Mouse (Mus musculus): ENCODE data around the gene Vasn.

Gene Vasn

GRCm38 (mm10) chr16:4641119-4641838, 1.5 kb downstream of the Vasn start:
- in situ Hi-C loops (cut with MboI; ENCODE audit: unreplicated experiment in 2 of 2), result no loop called here

GRCm38 (mm10) chr16:4642190-4642589, 2.4 kb downstream of the Vasn start:
- in situ Hi-C loops (cut with MboI; ENCODE audit: unreplicated experiment in 2 of 2), result no loop called here

GRCm38 (mm10) chr16:4642937-4643336, 3.2 kb downstream of the Vasn start:
- in situ Hi-C loops (cut with MboI; ENCODE audit: unreplicated experiment in 2 of 2), result no loop called here

DNA sequence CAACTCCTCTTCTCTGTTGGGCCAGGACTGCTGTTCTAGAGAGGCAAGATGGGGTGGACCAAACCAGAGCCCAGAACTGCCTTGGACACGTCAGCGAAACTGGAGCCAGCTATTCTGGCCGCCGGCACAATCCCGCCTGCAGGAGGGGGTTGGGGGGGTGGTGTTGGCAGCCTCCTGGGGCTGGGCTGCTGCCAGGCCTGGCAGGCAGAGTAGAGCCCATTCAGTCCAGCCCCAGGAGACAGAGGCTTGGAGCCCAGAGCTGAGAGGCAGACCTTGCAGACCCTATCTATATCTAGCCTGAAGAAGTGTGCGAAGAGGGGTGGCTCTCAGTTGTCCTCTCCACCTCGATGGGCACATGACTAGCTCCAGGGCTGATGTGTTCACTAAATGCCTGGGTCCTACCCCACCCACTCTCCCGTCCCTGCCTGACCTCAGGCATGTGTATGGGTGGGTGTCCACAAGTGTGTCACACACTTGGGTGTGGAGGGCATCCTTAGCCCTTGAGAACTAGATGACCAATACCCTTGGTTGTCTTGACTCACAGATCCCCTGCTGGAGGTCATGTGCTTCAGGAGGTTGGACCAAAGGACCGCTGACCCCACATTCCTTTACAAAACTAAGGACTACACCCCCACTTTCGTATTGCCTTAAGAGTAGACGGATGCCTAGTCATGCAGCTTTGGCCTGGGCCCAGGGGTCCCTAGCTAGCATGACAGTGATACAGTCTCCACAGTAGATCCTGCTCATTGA, 4.1 kb downstream of the Vasn start:
- in situ Hi-C loops (cut with MboI; ENCODE audit: unreplicated experiment in 2 of 2), result no loop called here

DNA sequence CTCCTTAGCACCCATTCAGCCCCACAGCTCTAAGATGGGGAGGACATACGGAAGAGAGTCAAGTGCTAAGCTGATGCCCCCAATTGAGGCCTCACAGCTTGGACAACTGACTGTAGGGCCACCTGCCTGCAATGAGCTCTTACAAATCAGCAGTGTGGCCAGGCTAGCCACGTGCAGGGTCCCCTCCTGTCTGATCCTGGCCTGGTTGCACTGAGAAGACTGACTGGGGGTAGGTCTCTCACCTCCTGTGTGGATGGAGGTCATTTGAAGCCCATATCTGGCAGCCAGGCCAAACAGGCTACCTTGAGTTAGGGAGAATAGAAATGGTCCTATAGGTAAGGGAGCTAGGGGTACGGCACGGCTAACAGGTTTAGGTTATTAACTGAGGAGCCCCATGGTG, 6.1 kb downstream of the Vasn start:
- in situ Hi-C loops (cut with MboI; ENCODE audit: unreplicated experiment in 2 of 2), result no loop called here

GRCm38 (mm10) chr16:4646831-4647230, 7.1 kb downstream of the Vasn start:
- in situ Hi-C loops (cut with MboI; ENCODE audit: unreplicated experiment in 2 of 2), result no loop called here

DNA sequence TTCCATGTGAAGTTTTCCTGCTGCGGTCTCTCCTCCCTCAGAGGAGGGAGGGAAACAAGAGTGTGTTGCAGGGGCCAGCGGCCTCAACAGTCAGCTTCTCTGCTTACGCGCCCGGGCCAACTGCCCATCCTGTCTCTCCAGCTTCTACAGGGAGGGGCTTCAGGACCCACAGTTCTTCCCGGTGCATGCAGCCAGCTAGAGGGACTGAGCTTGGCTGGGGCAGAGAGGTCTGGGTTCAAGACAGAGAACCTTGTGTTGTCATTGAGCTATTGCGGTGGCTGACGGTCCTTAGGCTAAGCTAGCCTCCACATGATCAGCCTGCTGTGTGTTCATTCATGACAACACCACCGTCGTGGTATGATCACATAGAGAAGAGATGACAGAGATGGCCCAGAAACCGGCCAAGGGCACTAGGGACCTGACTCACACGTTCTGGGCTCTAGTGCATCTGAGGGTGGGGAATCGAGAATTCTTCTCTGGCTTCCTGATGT, 8.0 kb downstream of the Vasn start:
- in situ Hi-C loops (cut with MboI; ENCODE audit: unreplicated experiment in 2 of 2), result no loop called here

- in situ Hi-C loops (cut with MboI; ENCODE audit: unreplicated experiment in 2 of 2), result no loop called here
These were observed 8.8 kb downstream of the Vasn start for GRCm38 (mm10) chr16:4648416-4649023.

DNA sequence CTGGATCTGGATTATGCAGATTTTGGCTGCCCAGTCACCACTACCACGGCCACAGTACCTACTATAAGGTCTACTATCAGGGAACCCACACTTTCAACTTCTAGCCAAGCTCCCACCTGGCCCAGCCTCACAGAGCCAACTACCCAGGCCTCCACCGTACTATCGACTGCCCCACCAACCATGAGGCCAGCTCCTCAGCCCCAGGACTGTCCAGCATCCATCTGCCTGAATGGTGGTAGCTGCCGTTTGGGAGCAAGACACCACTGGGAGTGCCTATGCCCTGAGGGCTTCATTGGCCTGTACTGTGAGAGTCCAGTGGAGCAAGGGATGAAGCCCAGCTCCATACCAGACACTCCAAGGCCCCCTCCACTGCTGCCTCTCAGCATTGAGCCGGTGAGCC, 9.5 kb downstream of the Vasn start:
- in situ Hi-C loops (cut with MboI; ENCODE audit: unreplicated experiment in 2 of 2), result no loop called here

DNA sequence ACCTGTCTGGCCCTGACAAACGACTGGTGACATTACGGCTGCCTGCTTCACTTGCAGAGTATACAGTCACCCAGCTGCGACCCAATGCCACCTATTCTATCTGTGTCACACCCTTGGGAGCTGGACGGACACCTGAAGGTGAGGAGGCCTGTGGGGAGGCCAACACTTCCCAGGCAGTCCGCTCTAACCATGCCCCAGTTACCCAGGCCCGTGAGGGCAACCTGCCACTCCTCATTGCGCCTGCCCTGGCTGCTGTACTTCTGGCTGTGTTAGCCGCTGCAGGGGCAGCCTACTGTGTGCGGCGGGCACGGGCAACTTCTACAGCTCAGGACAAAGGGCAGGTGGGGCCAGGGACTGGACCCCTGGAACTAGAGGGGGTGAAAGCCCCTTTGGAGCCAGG, 10.0 kb downstream of the Vasn start:
- in situ Hi-C loops (cut with MboI; ENCODE audit: unreplicated experiment in 2 of 2), result loop anchor here in 1 of 2 experiments (25.0 kb wide), 1 partner anchor 263 kb away; no protein-coding TSS in a partner anchor

DNA sequence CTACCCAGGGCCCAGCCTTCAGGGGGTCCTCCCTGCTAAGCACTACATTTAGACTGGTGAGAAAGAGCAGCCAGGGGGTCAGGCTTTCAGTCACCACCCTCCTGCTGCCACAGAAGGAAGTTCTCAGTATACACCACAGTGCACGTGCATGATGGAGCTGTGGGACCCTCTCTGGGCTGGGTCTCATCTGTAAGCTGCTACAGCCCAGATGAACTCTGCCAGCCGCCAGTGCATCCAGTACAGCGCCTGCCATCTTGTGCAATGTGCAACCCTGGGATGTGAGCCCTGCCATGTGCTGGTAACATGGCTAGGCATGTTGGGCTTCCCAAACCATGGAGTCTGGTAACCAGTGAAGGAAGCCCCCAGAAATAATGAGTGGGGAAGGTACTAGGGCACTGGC, 10.4 kb downstream of the Vasn start:
- in situ Hi-C loops (cut with MboI; ENCODE audit: unreplicated experiment in 2 of 2), result loop anchor here in 1 of 2 experiments (25.0 kb wide), 1 partner anchor 262 kb away; no protein-coding TSS in a partner anchor

GRCm38 (mm10) chr16:4651081-4651480, 11.3 kb downstream of the Vasn start:
- in situ Hi-C loops (cut with MboI; ENCODE audit: unreplicated experiment in 2 of 2), result loop anchor here in 1 of 2 experiments (25.0 kb wide), 1 partner anchor 261 kb away; no protein-coding TSS in a partner anchor

DNA sequence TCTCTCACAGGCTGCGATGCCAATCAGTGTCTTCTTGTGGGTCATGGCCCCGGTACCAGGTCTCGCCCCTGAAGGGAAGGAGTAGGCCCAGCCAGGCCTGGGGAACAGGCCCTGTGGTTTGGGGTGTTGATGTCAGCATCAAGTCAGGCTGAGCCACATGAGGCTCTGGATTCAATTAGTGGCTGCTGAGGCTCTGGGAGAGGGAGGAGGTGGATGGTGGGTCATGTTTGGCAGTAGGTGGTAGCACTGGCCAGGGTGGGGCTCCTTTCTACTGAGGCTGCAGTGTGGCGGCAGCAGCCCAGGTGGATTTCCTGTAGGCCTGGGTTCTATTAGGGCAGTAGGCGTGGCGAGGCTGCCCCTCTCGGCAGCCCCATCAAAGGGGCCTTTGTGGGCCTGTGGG, 11.9 kb downstream of the Vasn start:
- in situ Hi-C loops (cut with MboI; ENCODE audit: unreplicated experiment in 2 of 2), result loop anchor here in 1 of 2 experiments (25.0 kb wide), 1 partner anchor 261 kb away; no protein-coding TSS in a partner anchor

DNA sequence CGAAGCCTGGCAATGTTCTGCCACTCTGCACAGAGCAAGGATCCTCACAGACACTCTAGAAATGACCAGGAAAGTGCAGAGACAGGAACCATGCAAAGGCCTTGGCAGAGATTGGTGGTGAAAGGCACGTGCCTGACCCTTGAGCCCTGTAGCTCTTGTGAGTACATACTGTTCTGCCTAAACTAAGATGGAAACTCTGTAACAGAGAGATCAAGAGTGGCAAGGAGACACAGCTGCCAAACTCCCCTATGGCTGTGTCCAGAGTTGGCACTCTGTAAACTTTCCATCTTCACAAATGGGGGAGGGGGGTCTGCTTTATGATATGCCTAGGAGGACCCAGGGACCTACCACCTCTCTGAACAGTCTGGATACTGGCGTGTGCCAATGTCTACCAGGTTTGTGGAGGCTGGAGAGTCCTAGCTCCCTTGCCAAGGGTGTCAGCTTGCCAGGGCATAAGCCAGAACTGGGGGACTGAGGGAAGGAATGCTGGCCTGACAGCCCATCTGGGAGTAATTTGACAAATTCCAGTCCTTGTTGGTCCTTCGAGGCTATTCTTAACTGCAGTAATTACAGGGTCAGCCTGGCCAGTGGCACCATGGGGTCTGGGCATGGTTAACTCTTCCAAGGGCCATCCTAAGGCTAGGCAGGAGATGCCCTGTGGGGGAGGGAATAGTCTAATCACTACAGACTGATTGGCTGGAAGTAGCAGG, 13.1 kb downstream of the Vasn start:
- in situ Hi-C loops (cut with MboI; ENCODE audit: unreplicated experiment in 2 of 2), result loop anchor here in 1 of 2 experiments (25.0 kb wide), 1 partner anchor 259 kb away; no protein-coding TSS in a partner anchor

DNA sequence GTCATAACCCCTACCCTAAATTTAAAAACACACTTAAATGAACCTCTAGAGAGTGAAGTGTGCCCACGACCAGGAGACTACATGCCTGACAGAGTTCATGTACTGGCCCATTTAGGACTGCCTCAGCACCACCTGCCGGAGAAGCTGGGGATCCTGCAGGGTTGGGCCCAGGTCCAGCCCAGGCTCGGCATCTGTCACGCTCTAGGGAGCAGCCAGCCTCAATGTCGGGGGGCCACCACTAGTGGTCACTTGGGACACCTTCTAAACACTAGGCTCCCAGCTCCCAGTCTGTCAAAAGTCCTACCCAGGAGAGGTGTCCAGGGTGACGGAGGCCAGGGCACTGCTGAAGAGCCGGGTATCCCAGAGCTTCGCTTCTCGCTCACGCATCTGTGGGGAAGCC, 15.0 kb downstream of the Vasn start:
- in situ Hi-C loops (cut with MboI; ENCODE audit: unreplicated experiment in 2 of 2), result loop anchor here in 1 of 2 experiments (25.0 kb wide), 1 partner anchor 258 kb away; no protein-coding TSS in a partner anchor

DNA sequence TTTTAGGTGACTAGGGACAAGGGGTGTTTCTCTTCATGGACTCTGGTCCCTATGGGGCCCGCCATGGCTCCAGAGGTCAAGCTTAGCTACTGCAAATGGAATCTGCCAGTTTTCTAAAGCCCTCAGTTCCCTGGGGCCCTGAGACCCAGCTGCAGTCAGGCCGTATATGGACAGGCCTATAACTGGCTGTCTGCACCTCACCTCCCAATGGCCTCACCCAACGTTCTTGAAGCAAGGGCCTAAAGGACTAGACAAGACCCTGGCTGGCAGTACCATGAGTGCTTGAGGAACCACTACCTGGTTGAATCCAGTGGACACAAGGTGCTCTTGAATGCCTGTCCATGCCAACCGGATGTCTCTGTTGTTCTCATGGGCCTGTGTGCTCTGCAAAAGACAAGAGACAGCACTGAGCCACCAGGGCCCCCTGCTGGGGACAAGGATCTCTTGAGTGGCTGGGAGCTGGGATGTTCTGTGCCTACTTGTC, 15.6 kb downstream of the Vasn start:
- in situ Hi-C loops (cut with MboI; ENCODE audit: unreplicated experiment in 2 of 2), result loop anchor here in 1 of 2 experiments (25.0 kb wide), 1 partner anchor 257 kb away; no protein-coding TSS in a partner anchor

DNA sequence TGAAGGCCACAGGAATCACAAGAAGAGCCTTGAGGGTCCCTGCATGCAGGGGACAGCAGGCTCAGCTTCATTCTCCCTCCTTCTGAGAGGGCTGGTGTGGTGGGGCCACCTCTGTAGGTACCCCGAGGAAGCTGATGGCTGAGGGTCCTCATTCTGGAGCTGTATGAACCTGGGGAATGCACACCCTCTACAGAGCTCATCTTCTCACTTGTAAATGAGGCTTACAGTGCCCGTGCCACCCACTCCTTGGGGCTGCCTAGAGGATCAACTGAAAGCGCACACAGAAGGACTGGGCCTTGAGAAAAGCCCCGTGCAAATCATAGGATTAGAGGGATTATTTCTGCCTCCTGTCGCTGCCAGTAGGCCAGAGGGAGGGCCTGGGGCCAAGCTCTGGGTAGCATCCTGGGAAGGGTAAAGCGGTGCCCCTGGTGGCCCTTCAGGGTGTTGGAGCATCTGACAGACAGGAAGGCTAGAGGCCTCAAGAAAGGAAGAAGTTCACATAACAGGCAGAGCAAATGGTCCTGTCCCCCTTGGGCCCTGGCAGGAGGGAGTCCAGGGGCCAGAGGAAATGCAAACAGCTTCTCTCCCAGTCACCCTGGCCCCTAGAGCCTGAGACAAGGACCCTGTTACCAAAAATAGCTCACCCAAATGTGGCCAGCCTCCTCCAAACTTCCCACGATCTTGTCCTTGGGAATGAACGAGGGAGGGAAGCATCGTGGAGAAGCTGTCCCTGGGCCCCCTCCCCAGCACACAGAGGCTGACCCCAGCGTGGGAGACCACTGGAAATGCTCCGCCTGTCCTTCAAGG, 16.2 kb downstream of the Vasn start:
- in situ Hi-C loops (cut with MboI; ENCODE audit: unreplicated experiment in 2 of 2), result loop anchor here in 1 of 2 experiments (25.0 kb wide), 1 partner anchor 256 kb away; no protein-coding TSS in a partner anchor

DNA sequence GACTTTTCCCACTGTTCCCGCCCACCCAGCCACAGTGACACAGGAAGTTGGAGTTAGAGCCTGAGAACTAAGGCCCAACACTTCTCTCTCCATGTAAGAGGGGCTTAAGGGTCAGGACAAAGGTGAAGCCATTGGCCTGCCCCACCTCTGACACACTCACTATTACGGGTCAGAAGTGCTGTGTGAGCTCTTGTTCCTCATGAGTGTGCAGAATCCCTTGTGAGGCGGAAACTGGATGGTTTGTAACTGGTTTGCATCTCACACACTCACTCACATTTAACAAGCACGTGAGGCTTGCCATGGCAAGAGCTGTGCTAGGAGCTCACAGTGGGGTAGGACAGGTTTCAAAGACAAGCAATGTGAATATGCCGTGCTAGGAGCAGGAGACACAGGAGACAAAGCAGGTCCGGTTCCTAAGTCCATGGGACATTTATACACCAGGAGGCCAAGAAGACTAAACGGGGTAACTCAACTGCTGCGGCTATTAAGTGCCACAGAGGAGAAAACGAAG, 16.9 kb downstream of the Vasn start:
- in situ Hi-C loops (cut with MboI; ENCODE audit: unreplicated experiment in 2 of 2), result loop anchor here in 1 of 2 experiments (25.0 kb wide), 1 partner anchor 256 kb away; no protein-coding TSS in a partner anchor

DNA sequence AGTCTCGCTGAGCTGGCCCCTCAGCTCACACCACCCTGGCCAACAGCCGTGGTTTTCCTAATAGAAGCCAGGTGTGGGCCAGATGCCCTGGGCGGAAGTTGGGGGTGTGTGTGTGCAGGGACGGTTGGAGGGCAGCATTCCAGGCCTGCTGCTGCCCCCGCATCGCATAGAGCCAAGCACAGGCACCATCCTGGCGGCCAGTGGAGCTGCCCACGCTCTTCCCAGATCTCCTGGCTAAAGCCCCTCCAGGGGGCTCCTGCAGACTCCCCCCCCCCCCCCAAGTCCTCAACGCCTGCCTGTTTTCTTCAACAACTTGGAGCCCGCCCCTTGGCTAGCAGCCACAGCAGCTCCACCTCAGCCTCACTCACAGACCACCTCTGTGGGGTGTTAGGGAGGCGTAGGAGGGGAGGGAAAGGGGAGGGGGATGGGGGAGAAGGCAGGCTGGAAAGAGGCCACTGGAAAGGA, 19.1 kb downstream of the Vasn start:
- in situ Hi-C loops (cut with MboI; ENCODE audit: unreplicated experiment in 2 of 2), result loop anchor here in 1 of 2 experiments (25.0 kb wide), 1 partner anchor 253 kb away; no protein-coding TSS in a partner anchor
